Mouse (Mus musculus): ENCODE measurements around the gene Gtf2h2.
"Not testable (repeated sequence)": the region's sequence is repeated elsewhere in the genome, so short reads cannot be mapped to it uniquely, and the experiment has no call there.

The Gtf2h2 gene

DNA sequence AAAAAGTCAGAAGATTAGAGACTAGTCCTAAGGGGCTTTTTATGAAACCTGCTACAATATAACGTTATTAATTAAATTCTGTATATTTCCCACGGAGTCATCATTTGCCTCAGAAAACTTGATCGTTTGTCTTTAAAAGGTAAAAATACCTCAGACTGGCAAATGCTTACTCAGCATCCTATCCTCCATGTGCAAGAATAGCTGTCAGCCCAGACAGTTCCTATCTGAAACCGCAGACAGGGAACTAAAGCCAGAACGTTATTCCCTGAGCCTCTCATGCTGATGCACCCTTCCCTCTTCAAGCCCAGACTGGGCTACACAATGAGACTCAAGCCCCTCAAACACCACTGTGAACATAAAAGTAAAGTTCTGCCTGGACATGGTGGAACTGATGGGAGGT, 2.0 kb downstream of the Gtf2h2 start:
- DNase-seq (ENCODE audit: low read depth, low spot score), result no peak

DNA sequence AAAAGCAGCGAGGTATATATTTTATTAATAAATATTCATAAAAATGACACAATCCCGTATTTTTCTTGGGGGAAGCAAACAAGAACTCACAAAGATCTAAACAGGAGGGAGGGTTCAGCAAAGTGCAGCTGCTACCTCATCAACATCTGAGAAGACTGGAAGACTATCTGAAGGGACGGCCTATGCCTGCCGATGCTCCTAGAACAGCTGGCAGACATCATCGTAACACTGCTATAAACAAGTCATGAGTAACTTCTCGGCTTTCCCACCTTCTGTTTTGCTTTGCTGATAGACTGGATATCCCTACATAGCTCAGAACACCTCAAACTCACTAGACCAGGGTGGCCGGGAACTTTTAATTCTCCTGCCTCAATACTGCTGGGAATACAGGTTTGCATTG, 8.8 kb downstream of the Gtf2h2 start:
- DNase-seq (ENCODE audit: low read depth, low spot score), result no peak

DNA sequence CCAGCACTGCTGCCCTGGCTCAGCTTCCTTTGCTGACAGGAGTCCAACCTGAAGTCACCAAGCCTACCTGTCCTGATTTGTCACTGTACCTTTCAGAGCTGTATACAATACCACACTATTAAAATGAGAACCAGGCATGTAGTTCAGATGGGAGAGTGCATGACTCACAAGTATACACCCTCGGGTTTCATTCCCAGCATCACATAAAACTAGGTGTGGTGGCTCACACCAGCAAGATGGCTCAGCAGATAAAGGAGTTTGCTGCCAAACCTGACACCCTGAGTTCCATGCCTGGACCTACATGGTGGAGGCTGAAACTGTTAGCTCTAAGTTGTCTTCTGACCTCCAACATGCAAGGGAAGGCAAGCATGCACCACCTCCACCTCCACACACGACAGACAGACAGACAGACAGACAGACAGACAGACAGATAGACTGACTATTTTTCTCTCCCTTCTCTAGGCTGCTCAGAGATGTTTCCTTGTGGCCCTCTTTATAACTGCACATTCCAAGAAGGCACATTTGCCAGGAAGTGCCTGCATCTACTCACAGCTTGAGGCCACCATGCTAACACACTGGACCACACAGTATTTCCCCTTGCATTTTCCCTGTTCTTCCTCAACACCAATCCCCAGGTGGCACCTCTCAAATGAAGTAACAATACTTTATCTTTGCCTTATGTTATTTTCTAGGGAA, 28.7 kb downstream of the Gtf2h2 start:
- no peak for DNase-seq (ENCODE audit: low read depth, low spot score)

DNA sequence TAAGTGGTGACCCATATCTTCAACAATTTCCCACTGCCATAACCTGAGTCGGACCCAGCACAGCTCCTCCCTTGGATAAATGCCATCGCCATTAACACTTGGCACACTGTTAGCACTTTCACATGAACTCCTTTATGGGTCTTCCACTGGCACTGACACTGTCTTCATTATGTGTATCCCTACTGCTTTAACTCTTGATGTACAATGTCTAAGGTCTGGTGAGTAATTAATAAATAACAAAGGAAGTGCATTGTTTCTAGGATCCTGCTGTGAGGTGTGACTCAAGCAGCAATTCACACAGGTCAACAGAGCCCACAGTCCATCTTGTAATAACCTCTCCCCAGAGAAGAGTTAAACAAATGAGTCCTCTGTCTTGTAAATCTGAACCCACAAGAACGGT, 31.0 kb downstream of the Gtf2h2 start:
- DNase-seq (ENCODE audit: low read depth, low spot score), result no peak

DNA sequence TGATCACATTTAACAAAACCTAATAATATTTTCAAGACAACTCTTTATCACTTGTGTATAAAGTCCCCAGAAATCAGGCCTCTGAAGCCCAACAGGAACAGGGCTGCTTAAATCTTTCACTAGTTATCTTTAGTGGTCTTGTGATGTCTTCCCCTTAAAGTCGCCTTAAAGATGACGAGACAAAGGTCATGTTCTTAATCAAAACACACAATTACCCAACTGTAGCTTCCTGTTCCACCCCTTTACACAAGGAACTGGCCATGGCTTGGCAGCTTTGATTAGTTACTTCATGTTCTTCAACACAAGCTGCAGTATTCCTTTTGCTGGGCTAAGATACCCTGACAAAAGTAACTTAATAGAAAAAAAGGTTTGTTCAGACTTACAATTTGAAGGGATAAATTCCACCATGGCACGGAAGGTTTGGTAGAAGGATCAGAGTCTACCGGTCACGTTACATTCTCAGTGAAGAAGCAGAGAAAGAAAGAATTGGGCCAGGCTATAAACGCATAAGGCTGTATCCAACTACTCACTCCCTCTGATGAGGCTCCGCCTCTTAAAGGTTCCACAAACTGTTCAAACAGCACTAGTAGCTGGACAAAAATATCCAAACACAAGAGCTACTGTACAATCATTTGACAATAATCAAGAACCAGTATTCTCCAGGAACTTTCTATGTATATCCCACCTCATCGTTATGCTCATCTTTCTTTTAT, 39.8 kb downstream of the Gtf2h2 start, which contains the start of gene Naip1:
Gene Naip1 (minus strand): TSS at position 455 of the 713 bp plus-strand sequence.
- not testable (repeated sequence) for DNase-seq (ENCODE audit: low read depth, low spot score)

DNA sequence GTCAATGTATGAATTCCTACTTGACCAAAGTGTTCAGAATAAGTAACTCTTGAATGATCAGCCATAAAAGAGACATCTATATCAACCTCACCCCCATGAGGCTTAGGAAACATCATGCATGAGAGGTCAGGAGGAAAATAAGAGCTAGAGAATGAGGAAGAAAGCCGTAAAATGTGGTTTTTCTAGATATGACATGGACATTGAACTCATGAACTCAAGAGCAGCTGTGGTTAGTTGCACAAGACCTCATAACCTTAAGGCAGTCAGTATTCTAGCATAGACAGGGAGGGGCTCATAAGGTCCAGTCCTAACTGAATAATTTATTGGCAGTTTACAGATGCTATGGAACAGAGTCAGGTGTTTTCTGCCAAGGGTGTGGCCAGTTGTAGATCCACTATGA, 42.9 kb downstream of the Gtf2h2 start:
- no peak for DNase-seq (ENCODE audit: low read depth, low spot score)

DNA sequence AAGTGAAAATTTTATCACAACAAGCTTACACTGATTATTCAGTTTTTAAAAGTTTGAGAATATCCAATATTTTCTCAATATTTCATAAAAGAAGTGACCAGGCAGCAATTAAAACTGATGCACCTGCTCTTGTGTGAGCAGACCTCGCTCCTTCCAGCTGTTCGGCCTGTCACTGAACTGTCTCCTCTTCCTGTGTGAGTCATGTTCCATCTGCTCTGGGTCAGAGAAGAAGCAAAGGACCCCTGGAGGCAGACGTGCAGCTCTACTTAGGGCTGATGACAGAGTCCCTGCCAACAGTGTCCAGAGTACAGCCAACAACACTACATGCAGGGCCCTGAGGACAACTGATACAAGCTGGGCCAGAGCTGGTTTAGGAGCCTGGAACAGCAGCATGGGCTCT, 52.3 kb downstream of the Gtf2h2 start:
- no peak for DNase-seq (ENCODE audit: low read depth, low spot score)

DNA sequence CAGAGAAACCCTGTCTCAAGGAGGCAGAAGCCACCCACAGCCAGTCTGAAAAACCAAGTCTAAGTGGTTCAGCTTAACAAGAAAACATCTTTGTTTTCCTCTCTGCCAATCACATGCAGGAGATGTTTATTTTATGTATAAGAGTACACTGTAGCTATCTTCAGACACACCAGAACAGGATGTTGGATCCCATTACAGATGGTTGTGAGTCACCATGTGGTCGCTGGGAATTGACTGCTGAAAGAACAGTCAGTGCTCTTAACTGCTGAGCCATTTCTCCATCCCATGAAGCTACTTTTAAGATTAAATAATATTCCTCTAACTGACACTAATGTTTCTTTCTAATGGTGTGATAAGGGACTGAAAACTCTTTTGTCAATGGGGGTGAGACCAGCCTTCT, 53.7 kb downstream of the Gtf2h2 start:
- DNase-seq (ENCODE audit: low read depth, low spot score), result no peak

DNA sequence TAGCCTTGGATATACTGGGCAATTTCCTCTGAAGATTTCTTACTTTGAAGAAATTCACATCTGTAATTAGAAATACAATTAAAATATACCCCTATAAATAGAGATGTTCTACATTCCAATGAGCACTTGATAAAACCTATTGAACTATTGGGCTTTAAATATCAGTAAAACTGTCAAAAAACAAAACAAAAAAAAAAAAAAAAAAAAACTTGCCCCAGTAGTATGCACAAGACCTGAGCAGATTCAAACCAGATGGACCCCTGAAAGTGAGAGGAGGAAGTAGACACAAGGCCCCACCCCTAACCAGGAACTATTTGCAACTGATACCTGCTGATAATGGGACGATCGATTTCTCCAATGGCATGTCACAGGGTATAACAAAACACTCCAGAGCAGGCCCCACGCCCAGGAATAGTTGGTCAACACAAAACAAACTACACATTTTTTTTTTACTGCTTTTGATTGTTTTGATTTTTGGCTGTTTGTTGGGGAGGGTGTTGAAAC, 55.0 kb downstream of the Gtf2h2 start:
- DNase-seq (ENCODE audit: low read depth, low spot score), result no peak

DNA sequence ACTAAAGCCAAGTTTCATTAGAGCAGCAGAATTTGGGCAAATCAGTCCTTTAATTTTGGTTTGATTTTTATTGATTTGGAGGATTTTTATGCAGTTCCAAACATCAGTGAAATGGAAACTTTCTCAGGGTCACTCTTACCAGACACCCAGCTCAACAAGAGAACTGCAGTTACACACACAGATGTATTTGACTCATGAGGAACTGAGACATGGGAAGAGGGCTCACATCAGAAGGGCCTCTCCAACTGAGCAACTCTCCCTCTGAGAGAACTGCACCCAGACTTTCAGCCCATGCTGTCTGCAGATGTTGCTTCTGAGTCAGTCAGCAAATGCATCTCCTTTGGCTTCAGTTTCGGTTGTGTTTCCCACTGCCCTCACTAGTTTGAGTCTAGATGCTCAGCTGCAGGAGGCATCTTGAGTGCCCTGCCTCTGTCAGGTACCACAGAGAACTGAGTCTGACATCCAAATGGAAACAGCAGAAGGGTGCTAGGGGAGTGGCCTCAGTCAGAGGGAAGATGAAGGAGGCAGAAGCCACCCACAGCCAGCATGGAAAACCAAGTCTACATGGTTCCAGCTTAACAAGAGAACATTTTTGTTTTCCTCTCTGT, 55.7 kb downstream of the Gtf2h2 start:
- not testable (repeated sequence) for DNase-seq (ENCODE audit: low read depth, low spot score)

DNA sequence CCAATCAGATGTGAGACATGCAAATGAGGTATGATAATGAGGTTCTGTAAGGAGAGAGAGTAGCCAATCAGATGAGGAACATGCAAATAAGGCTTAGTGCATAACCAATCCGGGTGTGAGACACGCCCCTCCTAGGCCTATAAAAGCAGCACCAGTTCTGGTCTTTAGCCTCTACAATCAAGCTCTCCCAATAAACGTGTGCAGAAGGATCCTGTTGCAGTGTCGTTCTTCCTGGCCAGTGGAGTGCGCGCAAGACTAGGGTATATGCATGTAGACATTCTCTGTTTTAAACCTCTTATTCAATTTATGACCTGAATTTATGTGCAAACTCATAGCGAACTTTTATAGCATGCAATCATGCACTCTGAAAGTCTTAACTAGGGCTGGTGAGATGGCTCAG, 72.4 kb downstream of the Gtf2h2 start:
- not testable (repeated sequence) for DNase-seq (ENCODE audit: low read depth, low spot score)

DNA sequence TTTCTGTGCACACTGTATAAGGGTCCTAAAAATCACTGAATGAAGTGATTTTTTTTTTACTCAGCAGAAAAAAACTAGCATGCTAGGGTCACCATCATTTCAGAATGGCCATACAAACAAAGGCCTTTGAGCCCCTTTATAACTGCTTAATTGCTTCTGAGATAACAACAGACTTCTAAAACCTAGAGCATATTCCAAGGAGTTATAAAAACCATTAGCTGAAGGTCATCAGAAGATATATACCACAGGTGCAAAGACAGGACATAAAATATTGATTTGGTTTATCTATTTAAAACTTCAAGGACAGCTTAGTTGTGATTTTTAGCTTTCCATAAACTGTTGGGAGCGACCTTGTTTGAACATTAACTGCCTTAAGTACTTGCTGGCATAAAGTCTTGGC, 78.0 kb downstream of the Gtf2h2 start:
- DNase-seq (ENCODE audit: low read depth, low spot score), result no peak

Measured in WW6 (cell line).